Mouse (Mus musculus) limb, embryonic 11.5 days (tissue): ENCODE data around the gene Myo18a. TPM values are rescaled to one million over a fixed set of nuclear protein-coding genes. Genes with fewer than 3 reads are reported as not detected.
"Not testable (repeated sequence)": the region's sequence is repeated elsewhere in the genome, so short reads cannot be mapped to it uniquely, and the experiment has no call there.

Experiments
- ATAC-seq: fragments of 200-750 bp; cut with Nextera tagmentation; 2 replicates; pipeline ENCODE4 v1.8.0; 2017; ENCODE audit warnings: low read depth; ENCODE audit not compliant: insufficient number of reproducible peaks, low FRiP score, low TSS enrichment
- DNase-seq: peaks from one replicate; pipeline ENCODE4 v3.0.0-alpha.2; 2015; ENCODE audit warnings: low spot score
- H3K27ac ChIP-seq: fragments of 300-500 bp; sonication (generic); replicated peaks from 2 replicates; pipeline ENCODE4 v1.5.1; 2014; ENCODE audit warnings: low read depth, mild to moderate bottlenecking, low read length
- H3K27me3 ChIP-seq: fragments of 300-500 bp; sonication (generic); 2 replicates; pipeline ENCODE4 v1.6.1; 2014; ENCODE audit warnings: mild to moderate bottlenecking, low read length, mixed read lengths; ENCODE audit not compliant: control insufficient read depth, insufficient read depth
- H3K36me3 ChIP-seq: fragments of 300-500 bp; sonication (generic); 2 replicates; pipeline ENCODE4 v1.6.1; 2014; ENCODE audit warnings: mild to moderate bottlenecking, low read length, moderate library complexity, mixed read lengths; ENCODE audit not compliant: control insufficient read depth, insufficient read depth
- H3K4me1 ChIP-seq: fragments of 300-500 bp; sonication (generic); 2 replicates; pipeline ENCODE4 v1.6.1; 2014; ENCODE audit warnings: low read length, mixed read lengths; ENCODE audit not compliant: control insufficient read depth, insufficient read depth
- H3K4me2 ChIP-seq: fragments of 300-500 bp; sonication (generic); 2 replicates; pipeline ENCODE4 v1.6.1; 2014; ENCODE audit warnings: low read depth, mild to moderate bottlenecking, moderate library complexity; ENCODE audit not compliant: severe bottlenecking
- H3K4me3 ChIP-seq: fragments of 300-500 bp; sonication (generic); 2 replicates; pipeline ENCODE4 v1.5.1; 2014; ENCODE audit warnings: low read depth, low read length
- H3K9ac ChIP-seq: fragments of 300-500 bp; sonication (generic); 2 replicates; pipeline ENCODE4 v1.6.1; 2014; ENCODE audit warnings: mild to moderate bottlenecking, low read length
- H3K9me3 ChIP-seq: fragments of 300-500 bp; sonication (generic); 2 replicates; pipeline ENCODE4 v1.6.1; 2016; ENCODE audit warnings: low read length; ENCODE audit not compliant: control insufficient read depth
- WGBS: fragments of 180-500 bp; shearing (Covaris S2); extraction: QIAGEN DNeasy Blood & Tissue Kit; methylation state at CpG from one replicate; pipeline ENCODE4 v1.1.7; 2014; 5-methylcytosine and 5-hydroxymethylcytosine counted together
- polyA plus RNA-seq: library from polyadenylated mRNA; unstranded; fragments of >200 nt; fragmentation: Nextera tagmentation; extraction: Ambion mirVana; gene quantifications from 2 replicates; pipeline ENCODE4 v1.2.1, GENCODE M21; 2014

Myo18a gene
- polyA plus RNA-seq, 1 experiment from 2014 or later, result 17.1 TPM

- ATAC-seq, result no peak
- Histone ChIP-seq H3K9me3 (no peaks in the 10 kb centered on the region), H3K36me3 (no peaks in the 10 kb centered on the region), H3K27me3 (no peaks in the 10 kb centered on the region), H3K4me2 (no peak overlapping the region), H3K4me1 (no peaks in the 10 kb centered on the region), H3K27ac (no peak overlapping the region), H3K4me3 (no peak overlapping the region), H3K9ac (no peak overlapping the region)
- DNase-seq, result no peak
- whole genome bisulfite sequencing, result 53% methylated on average over 7 of the region's 7 CpGs
Measured at GRCm38 (mm10) chr11:77738555-77738954, 24.5 kb upstream of the Myo18a start.

- Histone ChIP-seq H3K27ac (no peak overlapping the region), H3K9me3 (no peaks in the 10 kb centered on the region), H3K36me3 (no peaks in the 10 kb centered on the region), H3K9ac (no peak overlapping the region), H3K4me1 (no peaks in the 10 kb centered on the region), H3K4me3 (no peak overlapping the region), H3K27me3 (no peaks in the 10 kb centered on the region), H3K4me2 (no peak overlapping the region)
- WGBS, result 42% methylated on average over 6 of the region's 6 CpGs
- ATAC-seq, result no peak
- no peak for DNase-seq
Measured at GRCm38 (mm10) chr11:77743966-77744365, 19.1 kb upstream of the Myo18a start.

GRCm38 (mm10) chr11:77746652-77747051 lies 16.4 kb upstream of the Myo18a start:
- no peak for DNase-seq
- Histone ChIP-seq H3K9ac (no peak overlapping the region), H3K4me1 (no peaks in the 10 kb centered on the region), H3K27me3 (no peaks in the 10 kb centered on the region), H3K4me3 (no peak overlapping the region), H3K27ac (no peak overlapping the region), H3K36me3 (no peaks in the 10 kb centered on the region), H3K9me3 (no peaks in the 10 kb centered on the region), H3K4me2 (no peak overlapping the region)
- WGBS, result 85% methylated on average over 4 of the region's 4 CpGs
- ATAC-seq, result no peak

- not testable (repeated sequence) for H3K27ac ChIP-seq, H3K36me3 ChIP-seq, H3K4me2 ChIP-seq, H3K9me3 ChIP-seq, DNase-seq, H3K4me3 ChIP-seq, ATAC-seq, H3K27me3 ChIP-seq, H3K4me1 ChIP-seq, H3K9ac ChIP-seq
- WGBS, result 89% methylated on average over 14 of the region's 15 CpGs
Measured at GRCm38 (mm10) chr11:77747103-77747502, 15.9 kb upstream of the Myo18a start.

GRCm38 (mm10) chr11:77748996-77749395 lies 14.1 kb upstream of the Myo18a start:
- no peak overlapping the region for H3K4me2 ChIP-seq
- H3K4me3 ChIP-seq, result no peak overlapping the region
- no peak overlapping the region for H3K27ac ChIP-seq
- no peaks in the 10 kb centered on the region for H3K27me3 ChIP-seq
- H3K36me3 ChIP-seq, result no peaks in the 10 kb centered on the region
- no peaks in the 10 kb centered on the region for H3K9me3 ChIP-seq
- no peak for ATAC-seq
- 79% methylated on average over 5 of the region's 5 CpGs for WGBS
- no peak overlapping the region for H3K9ac ChIP-seq
- H3K4me1 ChIP-seq, result no peaks in the 10 kb centered on the region
- no peak for DNase-seq

- Histone ChIP-seq H3K27ac (no peak overlapping the region), H3K27me3 (no peaks in the 10 kb centered on the region), H3K36me3 (no peaks in the 10 kb centered on the region), H3K9ac (no peak overlapping the region), H3K4me2 (no peak overlapping the region), H3K4me3 (no peak overlapping the region), H3K4me1 (no peaks in the 10 kb centered on the region), H3K9me3 (no peaks in the 10 kb centered on the region)
- DNase-seq (no peak), ATAC-seq (no peak)
- WGBS, result 81% methylated on average over 5 of the region's 5 CpGs
Measured at GRCm38 (mm10) chr11:77752525-77752924, 10.5 kb upstream of the Myo18a start.

GRCm38 (mm10) chr11:77753469-77753868 lies 9.6 kb upstream of the Myo18a start:
- WGBS, result 48% methylated on average over 3 of the region's 3 CpGs
- DNase-seq, result no peak
- H3K36me3 ChIP-seq, result no peaks in the 10 kb centered on the region
- H3K9me3 ChIP-seq, result no peaks in the 10 kb centered on the region
- H3K9ac ChIP-seq, result no peak overlapping the region
- H3K27ac ChIP-seq, result no peak overlapping the region
- ATAC-seq, result no peak
- no peak overlapping the region for H3K4me3 ChIP-seq
- H3K4me1 ChIP-seq, result no peaks in the 10 kb centered on the region
- no peak overlapping the region for H3K4me2 ChIP-seq
- no peaks in the 10 kb centered on the region for H3K27me3 ChIP-seq

- H3K9me3 ChIP-seq, result no peaks in the 10 kb centered on the region
- no peak overlapping the region for H3K27ac ChIP-seq
- ATAC-seq (no peak), DNase-seq (no peak)
- no peak overlapping the region for H3K4me2 ChIP-seq
- no peaks in the 10 kb centered on the region for H3K36me3 ChIP-seq
- WGBS, result 88% methylated on average over 4 of the region's 4 CpGs
- no peak overlapping the region for H3K4me3 ChIP-seq
- peaks cover 10% of the 10 kb centered on the region for H3K4me1 ChIP-seq
- H3K27me3 ChIP-seq, result no peaks in the 10 kb centered on the region
- H3K9ac ChIP-seq, result no peak overlapping the region
Measured at GRCm38 (mm10) chr11:77760031-77760430, 3.0 kb upstream of the Myo18a start.

- H3K36me3 ChIP-seq, result no peaks in the 10 kb centered on the region
- H3K27ac ChIP-seq, result 0 out of 2 replicates have a peak overlapping the region, but pooled peaks have one; percentile 1
- WGBS, result 5% methylated on average over 26 of the region's 26 CpGs
- no peaks in the 10 kb centered on the region for H3K27me3 ChIP-seq
- ATAC-seq, result peak; percentile 48
- peak; percentile 77 for DNase-seq
- H3K4me1 ChIP-seq, result peaks cover 23% of the 10 kb centered on the region
- peak overlapping the region; percentile 75 for H3K4me2 ChIP-seq
- H3K4me3 ChIP-seq, result peak overlapping the region; percentile 92
- no peaks in the 10 kb centered on the region for H3K9me3 ChIP-seq
- H3K9ac ChIP-seq, result peak overlapping the region; percentile 96
Measured at GRCm38 (mm10) chr11:77763673-77764340, 761 bp downstream of the Myo18a start.
